Mouse (Mus musculus): ENCODE results near the gene Pou6f2. TPM values are rescaled to one million over a fixed set of nuclear protein-coding genes. Genes with fewer than 3 reads are reported as not detected.

Gene Pou6f2
- not detected in 2 replicates for total RNA-seq (2012; rRNA removed)
- polyA plus RNA-seq (2012; ENCODE audit: insufficient read depth in 1 of 2, insufficient read length in 2 of 2, low read depth in 1 of 2, low replicate concordance in 2 of 2, missing spikeins in 1 of 2), result not detected

GRCm38 (mm10) chr13:18397586-18397985, at the start of gene Pou6f2:
Pou6f2 (minus strand) TSS chr13:18397686.
- TF ChIP-seq TBP (IDR thresholded peaks at IDR 0.05; ENCODE audit: low read depth, low read length), result no peak
- TF ChIP-seq USF1 (IDR thresholded peaks at IDR 0.05; ENCODE audit: low read depth, low read length), result no peak
- TF ChIP-seq MXI1 (IDR thresholded peaks at IDR 0.05; ENCODE audit: low read depth, low read length), result no peak
- TF ChIP-seq UBTF (IDR thresholded peaks at IDR 0.05; ENCODE audit: borderline replicate concordance, insufficient read depth, low read depth, low read length), result no peak
- no peak for TF ChIP-seq MAZ (IDR thresholded peaks at IDR 0.05; ENCODE audit: low read depth, low read length)
- no peak for TF ChIP-seq SMC3 (IDR thresholded peaks at IDR 0.05; ENCODE audit: low read depth, low read length)
- TF ChIP-seq RCOR1 (IDR thresholded peaks at IDR 0.05; ENCODE audit: low read depth, low read length), result no peak
- TF ChIP-seq SIN3A (IDR thresholded peaks at IDR 0.05; ENCODE audit: low read length), result no peak
- no peak for TF ChIP-seq CTCF (IDR thresholded peaks at IDR 0.05 in 2 of 3, conservative IDR thresholded peaks at IDR 0.05 in 1 of 3; ENCODE audit: control insufficient read depth in 1 of 3, insufficient read depth in 1 of 3, low read depth in 2 of 3, low read length in 3 of 3, poor library complexity in 1 of 3, severe bottlenecking in 1 of 3)
- no peak for TF ChIP-seq ZNF384 (IDR thresholded peaks at IDR 0.05; ENCODE audit: low read depth, low read length)
- no peaks in the 10 kb centered on the region for H3K4me1 ChIP-seq (ENCODE audit: control insufficient read depth in 1 of 2, insufficient read depth in 2 of 2, low read length in 2 of 2)
- no peak within 1 kb of the TSS for H3K9ac ChIP-seq (ENCODE audit: control insufficient read depth, low read depth, low read length, poor library complexity, severe bottlenecking)
- no peaks in the 10 kb centered on the region for H3K79me2 ChIP-seq (ENCODE audit: control insufficient read depth, insufficient read depth, low read length, poor library complexity)
- DNase-seq (ENCODE audit: low read depth, low spot score), result no peak
- H3K36me3 ChIP-seq (ENCODE audit: control insufficient read depth in 1 of 2, insufficient read depth in 2 of 2, low read length in 2 of 2), result no peaks in the 10 kb centered on the region
- H3K27me3 ChIP-seq (ENCODE audit: control insufficient read depth in 1 of 2, insufficient read depth in 2 of 2, low read length in 2 of 2), result no peaks in the 10 kb centered on the region
- H3K9me3 ChIP-seq (replicated peaks; ENCODE audit: insufficient read depth, low read length), result no peaks in the 10 kb centered on the region
- H3K27ac ChIP-seq (ENCODE audit: control insufficient read depth, low read depth, low read length), result no peak within 1 kb of the TSS
- no peak within 1 kb of the TSS for H3K4me3 ChIP-seq (ENCODE audit: control insufficient read depth in 1 of 2, insufficient read depth in 1 of 2, low read depth in 2 of 2, low read length in 2 of 2)

- Histone ChIP-seq H3K36me3 (ENCODE audit: control insufficient read depth in 1 of 2, insufficient read depth in 2 of 2, low read length in 2 of 2) (no peaks in the 10 kb centered on the region), H3K9ac (ENCODE audit: control insufficient read depth, low read depth, low read length, poor library complexity, severe bottlenecking) (no peak overlapping the region), H3K4me1 (ENCODE audit: control insufficient read depth in 1 of 2, insufficient read depth in 2 of 2, low read length in 2 of 2) (no peaks in the 10 kb centered on the region), H3K4me3 (ENCODE audit: control insufficient read depth in 1 of 2, insufficient read depth in 1 of 2, low read depth in 2 of 2, low read length in 2 of 2) (no peak overlapping the region), H3K79me2 (ENCODE audit: control insufficient read depth, insufficient read depth, low read length, poor library complexity) (no peaks in the 10 kb centered on the region), H3K9me3 (replicated peaks; ENCODE audit: insufficient read depth, low read length) (no peaks in the 10 kb centered on the region), H3K27me3 (ENCODE audit: control insufficient read depth in 1 of 2, insufficient read depth in 2 of 2, low read length in 2 of 2) (no peaks in the 10 kb centered on the region), H3K27ac (ENCODE audit: control insufficient read depth, low read depth, low read length) (no peak overlapping the region)
- no peak for DNase-seq (ENCODE audit: low read depth, low spot score)
- TF ChIP-seq SIN3A (IDR thresholded peaks at IDR 0.05; ENCODE audit: low read length), result no peak
- TF ChIP-seq SMC3 (IDR thresholded peaks at IDR 0.05; ENCODE audit: low read depth, low read length), result no peak
- no peak for TF ChIP-seq RAD21 (IDR thresholded peaks at IDR 0.05; ENCODE audit: low read depth, low read length)
- no peak for TF ChIP-seq TCF12 (IDR thresholded peaks at IDR 0.05; ENCODE audit: low read depth, low read length)
- no peak for TF ChIP-seq BHLHE40 (IDR thresholded peaks at IDR 0.05; ENCODE audit: borderline replicate concordance, low read depth, low read length)
- no peak for TF ChIP-seq HCFC1 (IDR thresholded peaks at IDR 0.05; ENCODE audit: low read depth, low read length)
- no peak for TF ChIP-seq GATA1 (IDR thresholded peaks at IDR 0.05; ENCODE audit: low read depth, low read length)
- no peak for TF ChIP-seq MAX (IDR thresholded peaks at IDR 0.05; ENCODE audit: low read length)
- TF ChIP-seq ZNF384 (IDR thresholded peaks at IDR 0.05; ENCODE audit: low read depth, low read length), result no peak
- no peak for TF ChIP-seq MYB (IDR thresholded peaks at IDR 0.05; ENCODE audit: low read depth, low read length)
- TF ChIP-seq ZC3H11A (IDR thresholded peaks at IDR 0.05; ENCODE audit: low read depth, low read length), result no peak
- no peak for TF ChIP-seq NELFE (IDR thresholded peaks at IDR 0.05; ENCODE audit: low read depth, low read length)
- no peak for TF ChIP-seq MAFK (IDR thresholded peaks at IDR 0.05; ENCODE audit: borderline replicate concordance, low read depth, low read length)
- no peak for TF ChIP-seq RCOR1 (IDR thresholded peaks at IDR 0.05; ENCODE audit: low read depth, low read length)
Observed at GRCm38 (mm10) chr13:18439858-18440257, 42.4 kb upstream of the Pou6f2 start.

All from MEL (cell line).